Mouse (Mus musculus): Measurements from ENCODE around the gene Atm. TPM values are rescaled to one million over a fixed set of nuclear protein-coding genes. Genes with fewer than 3 reads are reported as not detected.

Gene Atm
- polyA plus RNA-seq, 1 experiment from 2014 or later: 10.0 TPM

GRCm38 (mm10) chr9:53404753-53405722 is 131.5 kb downstream of the Atm start:
- Histone ChIP-seq H3K4me3 (peak overlapping the region; percentile 50), H3K27me3 (replicated peaks) (no peaks in the 10 kb centered on the region), H3K9ac (peak overlapping the region; percentile 34; the same call in 1 of the 2 replicates), H3K4me2 (peak overlapping the region; percentile 73), H3K4me1 (replicated peaks) (peaks cover 14% of the 10 kb centered on the region), H3K36me3 (no peaks in the 10 kb centered on the region), H3K9me3 (replicated peaks) (no peaks in the 10 kb centered on the region), H3K27ac (ENCODE audit: poor library complexity, severe bottlenecking) (peak overlapping the region; percentile 49; the same call in 1 of the 2 replicates)
- WGBS: 25% methylated on average over 21 of the region's 21 CpGs
- ATAC-seq (ENCODE audit: insufficient number of reproducible peaks, low FRiP score): peak; percentile 84

- Histone ChIP-seq H3K4me1 (replicated peaks) (peaks cover 14% of the 10 kb centered on the region), H3K27ac (ENCODE audit: poor library complexity, severe bottlenecking) (no peak overlapping the region), H3K9ac (no peak overlapping the region), H3K4me2 (no peak overlapping the region; the same call in 1 of the 2 replicates), H3K27me3 (replicated peaks) (no peaks in the 10 kb centered on the region), H3K36me3 (peaks cover 7% of the 10 kb centered on the region; the same call in 1 of the 2 replicates), H3K4me3 (no peak overlapping the region), H3K9me3 (replicated peaks) (no peaks in the 10 kb centered on the region)
- 78% methylated on average over 6 of the region's 6 CpGs for WGBS
- no peak for ATAC-seq (ENCODE audit: insufficient number of reproducible peaks, low FRiP score)
These were observed 132.3 kb downstream of the Atm start for GRCm38 (mm10) chr9:53404050-53404752.

GRCm38 (mm10) chr9:53402991-53403390 is 133.5 kb downstream of the Atm start:
- peak overlapping the region; percentile 37; the same call in 1 of the 2 replicates for H3K27ac ChIP-seq (ENCODE audit: poor library complexity, severe bottlenecking)
- H3K4me2 ChIP-seq: peak overlapping the region; percentile 45
- no peak overlapping the region for H3K4me3 ChIP-seq
- peaks cover 14% of the 10 kb centered on the region for H3K4me1 ChIP-seq (replicated peaks)
- H3K9me3 ChIP-seq (replicated peaks): no peaks in the 10 kb centered on the region
- no peaks in the 10 kb centered on the region for H3K27me3 ChIP-seq (replicated peaks)
- H3K36me3 ChIP-seq: peaks cover 7% of the 10 kb centered on the region; the same call in 1 of the 2 replicates
- no peak overlapping the region for H3K9ac ChIP-seq
- ATAC-seq (ENCODE audit: insufficient number of reproducible peaks, low FRiP score): no peak
- 79% methylated on average over 8 of the region's 8 CpGs for WGBS

DNA sequence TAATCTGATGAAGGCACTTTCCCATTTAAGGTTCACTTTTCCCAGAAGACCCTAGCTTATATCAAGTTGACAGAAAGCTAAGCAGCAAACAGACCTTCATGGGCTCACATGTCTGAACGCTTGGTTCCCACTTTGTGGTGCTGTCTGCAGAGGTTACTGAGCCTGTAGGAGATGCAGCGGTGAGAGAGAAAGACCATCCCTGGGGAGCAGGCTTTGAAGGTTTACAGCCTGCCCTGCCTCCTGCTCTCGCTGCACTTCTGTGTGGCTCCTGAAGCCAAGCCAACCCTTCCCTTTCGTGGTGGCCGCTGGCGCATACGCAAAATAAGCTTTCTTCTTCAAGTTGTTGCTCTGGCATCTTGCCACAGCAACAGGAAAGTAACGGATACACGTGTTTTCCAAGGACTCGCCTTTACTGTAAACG is 134.2 kb downstream of the Atm start, which contains the start of gene 4930550C14Rik:
Gene 4930550C14Rik, plus strand, starts transcription at position 35 of the 421 bp plus-strand sequence.
- Histone ChIP-seq H3K4me2 (peak within 1 kb of the TSS; percentile 45), H3K9me3 (replicated peaks) (no peaks in the 10 kb centered on the region), H3K4me3 (no peak within 1 kb of the TSS), H3K27me3 (replicated peaks) (no peaks in the 10 kb centered on the region), H3K27ac (ENCODE audit: poor library complexity, severe bottlenecking) (peak within 1 kb of the TSS; percentile 37; the same call in 1 of the 2 replicates), H3K36me3 (peaks cover 7% of the 10 kb centered on the region; the same call in 1 of the 2 replicates), H3K9ac (peak within 1 kb of the TSS; percentile 36; the same call in 1 of the 2 replicates), H3K4me1 (replicated peaks) (peaks cover 14% of the 10 kb centered on the region)
- ATAC-seq (ENCODE audit: insufficient number of reproducible peaks, low FRiP score): no peak
- WGBS: 23% methylated on average over 11 of the region's 11 CpGs

DNA sequence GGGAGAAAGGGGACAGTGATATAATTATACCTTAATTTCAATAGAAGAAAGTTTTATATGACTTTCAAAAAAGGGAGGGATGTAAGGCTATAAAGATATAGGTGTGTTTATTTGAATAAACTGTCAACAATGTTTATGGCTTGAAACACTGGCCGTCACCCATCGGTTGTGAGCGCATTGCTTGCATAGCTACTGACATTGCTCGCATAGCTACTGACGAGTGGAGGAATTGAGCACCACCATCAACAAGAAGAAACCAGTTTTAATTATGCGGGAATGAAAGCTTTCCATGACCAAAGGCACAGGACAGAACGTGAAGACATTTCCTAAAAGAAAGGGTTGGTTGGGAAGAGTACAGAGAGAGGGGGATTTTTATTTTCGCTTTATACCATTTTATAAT is 135.4 kb downstream of the Atm start:
- Histone ChIP-seq H3K9me3 (replicated peaks) (no peaks in the 10 kb centered on the region), H3K27me3 (replicated peaks) (no peaks in the 10 kb centered on the region), H3K36me3 (peaks cover 8% of the 10 kb centered on the region; the same call in 1 of the 2 replicates), H3K4me3 (no peak overlapping the region), H3K27ac (ENCODE audit: poor library complexity, severe bottlenecking) (no peak overlapping the region), H3K4me1 (replicated peaks) (peaks cover 14% of the 10 kb centered on the region), H3K4me2 (no peak overlapping the region), H3K9ac (no peak overlapping the region)
- no peak for ATAC-seq (ENCODE audit: insufficient number of reproducible peaks, low FRiP score)
- 65% methylated on average over 8 of the region's 8 CpGs for WGBS

DNA sequence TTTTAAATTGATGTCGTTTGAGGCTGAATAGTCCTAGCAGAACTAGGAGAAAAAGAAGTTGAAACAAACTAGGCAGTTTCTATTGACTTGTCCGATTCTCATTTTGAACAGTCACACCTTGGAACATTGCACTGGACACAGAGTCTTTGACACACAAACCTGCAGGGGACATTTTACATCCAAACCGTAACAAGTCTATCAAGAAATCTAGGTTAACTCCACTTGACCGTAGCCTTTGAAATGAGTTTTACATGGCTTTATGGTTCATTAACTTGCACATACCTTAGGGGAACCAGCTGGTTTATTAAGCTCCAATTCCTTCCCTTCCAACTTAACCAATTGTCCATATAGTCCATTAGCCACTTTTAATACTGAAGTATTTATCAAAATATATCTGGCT is 135.8 kb downstream of the Atm start:
- Histone ChIP-seq H3K4me2 (no peak overlapping the region), H3K27ac (ENCODE audit: poor library complexity, severe bottlenecking) (no peak overlapping the region), H3K36me3 (peaks cover 9% of the 10 kb centered on the region; the same call in 1 of the 2 replicates), H3K9ac (no peak overlapping the region), H3K4me3 (no peak overlapping the region), H3K4me1 (replicated peaks) (peaks cover 14% of the 10 kb centered on the region), H3K27me3 (replicated peaks) (no peaks in the 10 kb centered on the region), H3K9me3 (replicated peaks) (no peaks in the 10 kb centered on the region)
- 91% methylated on average over 4 of the region's 4 CpGs for WGBS
- no peak for ATAC-seq (ENCODE audit: insufficient number of reproducible peaks, low FRiP score)

DNA sequence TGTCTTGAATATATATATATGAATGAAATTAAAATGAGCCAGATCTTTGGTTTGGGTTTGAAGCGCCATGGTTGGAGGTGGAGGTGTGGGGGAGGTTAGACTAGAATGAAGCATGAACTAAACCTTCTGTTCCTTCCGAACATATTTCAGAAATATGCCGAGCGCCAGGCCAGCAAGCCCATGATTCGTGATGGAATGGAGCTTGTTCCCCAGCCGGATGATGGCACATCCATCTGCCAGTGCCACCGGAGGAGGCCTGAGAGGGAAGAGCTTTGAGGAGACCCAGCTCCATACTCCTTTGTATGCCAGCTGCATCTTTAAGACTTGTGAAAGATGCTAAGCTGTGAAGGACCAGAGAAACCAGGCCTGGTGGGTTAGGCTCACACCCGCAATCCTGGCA is 137.0 kb downstream of the Atm start:
- Histone ChIP-seq H3K4me1 (replicated peaks) (peaks cover 11% of the 10 kb centered on the region), H3K36me3 (peaks cover 9% of the 10 kb centered on the region; the same call in 1 of the 2 replicates), H3K9ac (no peak overlapping the region), H3K9me3 (replicated peaks) (no peaks in the 10 kb centered on the region), H3K27ac (ENCODE audit: poor library complexity, severe bottlenecking) (no peak overlapping the region), H3K4me2 (no peak overlapping the region), H3K27me3 (replicated peaks) (no peaks in the 10 kb centered on the region), H3K4me3 (no peak overlapping the region)
- ATAC-seq (ENCODE audit: insufficient number of reproducible peaks, low FRiP score): no peak
- WGBS: 85% methylated on average over 8 of the region's 8 CpGs

- 5% methylated on average over 5 of the region's 5 CpGs for WGBS
- H3K27me3 ChIP-seq (replicated peaks): no peaks in the 10 kb centered on the region
- H3K4me3 ChIP-seq: no peak overlapping the region
- H3K9ac ChIP-seq: no peak overlapping the region
- H3K4me2 ChIP-seq: no peak overlapping the region
- H3K9me3 ChIP-seq (replicated peaks): no peaks in the 10 kb centered on the region
- ATAC-seq (ENCODE audit: insufficient number of reproducible peaks, low FRiP score): no peak
- H3K27ac ChIP-seq (ENCODE audit: poor library complexity, severe bottlenecking): no peak overlapping the region
- H3K36me3 ChIP-seq: peaks cover 9% of the 10 kb centered on the region; the same call in 1 of the 2 replicates
- H3K4me1 ChIP-seq (replicated peaks): peaks cover 9% of the 10 kb centered on the region
These were observed 138.2 kb downstream of the Atm start for GRCm38 (mm10) chr9:53398388-53398700.

- no peak for ATAC-seq (ENCODE audit: insufficient number of reproducible peaks, low FRiP score)
These were observed 138.7 kb downstream of the Atm start for GRCm38 (mm10) chr9:53397685-53398387.

DNA sequence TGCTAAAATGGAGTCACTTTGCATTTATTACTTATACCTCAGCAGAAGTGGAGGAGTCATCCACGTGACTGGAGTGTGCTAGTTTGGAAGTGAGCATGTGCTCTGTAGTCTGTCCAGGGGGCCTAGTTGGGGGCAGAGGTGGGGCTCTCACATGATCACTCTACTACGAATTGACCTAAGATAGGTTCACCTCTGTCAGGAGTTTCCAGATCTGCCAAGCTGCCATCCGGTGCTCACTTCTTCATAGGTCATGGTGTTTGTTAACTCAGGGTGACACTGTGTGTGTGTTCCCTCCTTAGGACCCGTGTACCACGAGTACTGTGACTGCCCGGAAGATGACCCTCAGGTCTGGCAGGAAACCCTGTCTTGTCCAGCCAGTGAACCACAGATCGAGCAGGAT is 146.4 kb downstream of the Atm start:
- Histone ChIP-seq H3K9ac (no peak overlapping the region), H3K9me3 (replicated peaks) (no peaks in the 10 kb centered on the region), H3K4me2 (no peak overlapping the region), H3K27ac (ENCODE audit: poor library complexity, severe bottlenecking) (no peak overlapping the region), H3K36me3 (peaks cover 15% of the 10 kb centered on the region; the same call in 1 of the 2 replicates), H3K4me3 (no peak overlapping the region), H3K27me3 (replicated peaks) (no peaks in the 10 kb centered on the region), H3K4me1 (replicated peaks) (no peaks in the 10 kb centered on the region)
- ATAC-seq (ENCODE audit: insufficient number of reproducible peaks, low FRiP score): no peak
- WGBS: 80% methylated on average over 7 of the region's 7 CpGs

More at GRCm38 (mm10) chr9:53397685-53398387, 138.7 kb downstream of the Atm start:
- no peak overlapping the region for H3K9ac ChIP-seq
- no peaks in the 10 kb centered on the region for H3K9me3 ChIP-seq (replicated peaks)
- no peak overlapping the region for H3K27ac ChIP-seq (ENCODE audit: poor library complexity, severe bottlenecking)
- H3K4me1 ChIP-seq (replicated peaks): peaks cover 9% of the 10 kb centered on the region
- H3K4me3 ChIP-seq: no peak overlapping the region
- no peaks in the 10 kb centered on the region for H3K27me3 ChIP-seq (replicated peaks)
- H3K4me2 ChIP-seq: no peak overlapping the region
- H3K36me3 ChIP-seq: peaks cover 12% of the 10 kb centered on the region; the same call in 1 of the 2 replicates
- WGBS: 70% methylated on average over 13 of the region's 13 CpGs
